Mouse (Mus musculus) adrenal gland, adult 2 months (tissue): ENCODE measurements around the gene Card9. TPM values are rescaled to one million over a fixed set of nuclear protein-coding genes. Genes with fewer than 3 reads are reported as not detected.

ENCODE experiments used
- polyA plus RNA-seq: library from polyadenylated mRNA; depleted of rRNA; stranded (reverse); fragments of >200 nt; gene quantifications from 2 replicates; pipeline ENCODE4 v1.2.3, GENCODE M21; 2012; rRNA removed
- total RNA-seq, 2 experiments: library from RNA; stranded (reverse); gene quantifications; 2 replicates each; pipeline ENCODE4 v1.2.3; 2021

Gene Card9
- total and polyA plus RNA-seq, 3 experiments, result 1.3 to 5.0 (median 1.7) TPM

Other genes starting within 250 kb of the Card9 start
- gene Nacc2, start 237.7 kb downstream of the Card9 start, total RNA-seq, result 10 to 100 TPM; 36.1 to 52.3 TPM
- gene Nacc2, start 237.7 kb downstream of the Card9 start, polyA plus RNA-seq, result 69.8 and 94.3 TPM in 2 replicates
- gene Lhx3, start 152.6 kb downstream of the Card9 start, total RNA-seq, result 1 to 10 TPM in 1 of 2 experiments, not detected in 1; 2.6 TPM
- 0.84 and 1.4 TPM in 2 replicates for gene Lhx3, start 152.6 kb downstream of the Card9 start, polyA plus RNA-seq
- gene Qsox2, start 123.4 kb downstream of the Card9 start, total RNA-seq, result 10 to 100 TPM; 16.6 to 22.5 TPM
- 24.3 and 25.4 TPM in 2 replicates for gene Qsox2, start 123.4 kb downstream of the Card9 start, polyA plus RNA-seq
- 1 to 10 TPM in 1 of 2 experiments, under 1 TPM in 1; 0.58 to 1.0 TPM for gene Ccdc187, start 66.4 kb downstream of the Card9 start, total RNA-seq
- gene Ccdc187, start 66.4 kb downstream of the Card9 start, polyA plus RNA-seq, result 0.51 and 0.83 TPM in 2 replicates
- 10 to 100 TPM in 1 of 2 experiments, 1 to 10 TPM in 1; 9.4 to 14.9 TPM for gene Gpsm1, start 45.4 kb downstream of the Card9 start, total RNA-seq
- 20.0 and 24.1 TPM in 2 replicates for gene Gpsm1, start 45.4 kb downstream of the Card9 start, polyA plus RNA-seq
- 10 to 100 TPM; 20.6 to 25.6 TPM for gene Dnlz, start 8.8 kb downstream of the Card9 start, total RNA-seq
- gene Dnlz, start 8.8 kb downstream of the Card9 start, polyA plus RNA-seq, result 30.6 and 31.1 TPM in 2 replicates
- gene Snapc4, start 19.7 kb upstream of the Card9 start, total RNA-seq, result 10 to 100 TPM; 19.1 to 23.3 TPM
- 42.8 and 55.3 TPM in 2 replicates for gene Snapc4, start 19.7 kb upstream of the Card9 start, polyA plus RNA-seq
- gene Entr1, start 28.4 kb upstream of the Card9 start, total RNA-seq, result 100 to 1,000 TPM in 1 of 2 experiments, 10 to 100 TPM in 1; 95.6 to 121 TPM
- gene Entr1, start 28.4 kb upstream of the Card9 start, polyA plus RNA-seq, result 93.3 TPM in 2 replicates
- 100 to 1,000 TPM; 144 to 148 TPM for gene Pmpca, start 28.4 kb upstream of the Card9 start, total RNA-seq
- gene Pmpca, start 28.4 kb upstream of the Card9 start, polyA plus RNA-seq, result 50.1 and 79.3 TPM in 2 replicates
- 10 to 100 TPM; 17.2 to 18.0 TPM for gene Inpp5e, start 48.3 kb upstream of the Card9 start, total RNA-seq
- 35.2 and 36.2 TPM in 2 replicates for gene Inpp5e, start 48.3 kb upstream of the Card9 start, polyA plus RNA-seq
- gene Sec16a, start 84.3 kb upstream of the Card9 start, total RNA-seq, result 10 to 100 TPM; 46.4 to 70.8 TPM
- 70.1 and 84.9 TPM in 2 replicates for gene Sec16a, start 84.3 kb upstream of the Card9 start, polyA plus RNA-seq
- gene Notch1, start 155.7 kb upstream of the Card9 start, total RNA-seq, result 10 to 100 TPM; 17.6 to 21.1 TPM
- 37.1 and 49.2 TPM in 2 replicates for gene Notch1, start 155.7 kb upstream of the Card9 start, polyA plus RNA-seq
- 100 to 1,000 TPM in 1 of 2 experiments, 10 to 100 TPM in 1; 71.2 to 146 TPM for gene Egfl7, start 219.1 kb upstream of the Card9 start, total RNA-seq
- gene Egfl7, start 219.1 kb upstream of the Card9 start, polyA plus RNA-seq, result 355 and 444 TPM in 2 replicates
- gene Gm20532, start 225.7 kb upstream of the Card9 start, total RNA-seq, result not detected
- not detected in 2 replicates for gene Gm20532, start 225.7 kb upstream of the Card9 start, polyA plus RNA-seq
- gene Agpat2, start 243.5 kb upstream of the Card9 start, total RNA-seq, result 100 to 1,000 TPM; 469 to 591 TPM
- 584 and 714 TPM in 2 replicates for gene Agpat2, start 243.5 kb upstream of the Card9 start, polyA plus RNA-seq